Mouse (Mus musculus): ENCODE measurements around the gene Mark1. TPM values are rescaled to one million over a fixed set of nuclear protein-coding genes. Genes with fewer than 3 reads are reported as not detected.

Mark1 gene
- polyA plus RNA-seq (2017; shearing (Covaris generic)): not detected

DNA sequence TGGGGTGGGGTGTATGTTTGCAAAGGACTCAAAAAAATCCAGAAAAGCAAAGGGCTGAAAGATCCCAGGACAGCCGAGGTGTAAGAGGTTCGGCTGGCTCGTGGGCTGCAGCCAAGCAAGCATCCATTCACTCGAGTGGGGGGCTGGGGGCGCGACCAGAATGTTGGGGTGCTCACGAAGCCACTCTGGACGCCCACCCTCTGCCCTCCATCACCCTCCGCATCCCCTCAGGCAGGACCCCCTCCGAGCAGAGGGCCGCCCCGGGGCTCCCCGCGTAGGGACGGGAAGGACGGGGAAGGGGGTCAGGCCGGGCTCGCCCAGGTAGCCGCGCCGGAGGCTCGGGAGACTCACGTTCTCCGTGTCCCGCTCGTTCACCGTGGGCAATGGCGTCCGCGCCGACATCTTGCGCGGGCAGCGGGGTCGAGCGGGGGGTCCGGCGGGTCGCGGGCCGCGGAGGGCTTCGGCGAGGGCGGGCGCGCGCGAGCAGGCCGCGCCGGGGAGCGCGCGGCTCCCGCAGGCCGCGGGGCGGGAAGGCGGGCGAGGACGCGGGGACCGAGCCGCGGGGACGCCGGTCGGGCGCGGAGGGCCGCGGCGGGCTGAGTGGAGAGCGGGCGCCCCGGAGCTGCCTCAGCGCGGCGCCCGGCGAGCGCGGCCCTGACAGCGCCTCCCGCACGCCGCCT, at the start of gene Mark1:
Gene Mark1 (minus strand): TSS at position 500 of the 680 bp plus-strand sequence.

DNA sequence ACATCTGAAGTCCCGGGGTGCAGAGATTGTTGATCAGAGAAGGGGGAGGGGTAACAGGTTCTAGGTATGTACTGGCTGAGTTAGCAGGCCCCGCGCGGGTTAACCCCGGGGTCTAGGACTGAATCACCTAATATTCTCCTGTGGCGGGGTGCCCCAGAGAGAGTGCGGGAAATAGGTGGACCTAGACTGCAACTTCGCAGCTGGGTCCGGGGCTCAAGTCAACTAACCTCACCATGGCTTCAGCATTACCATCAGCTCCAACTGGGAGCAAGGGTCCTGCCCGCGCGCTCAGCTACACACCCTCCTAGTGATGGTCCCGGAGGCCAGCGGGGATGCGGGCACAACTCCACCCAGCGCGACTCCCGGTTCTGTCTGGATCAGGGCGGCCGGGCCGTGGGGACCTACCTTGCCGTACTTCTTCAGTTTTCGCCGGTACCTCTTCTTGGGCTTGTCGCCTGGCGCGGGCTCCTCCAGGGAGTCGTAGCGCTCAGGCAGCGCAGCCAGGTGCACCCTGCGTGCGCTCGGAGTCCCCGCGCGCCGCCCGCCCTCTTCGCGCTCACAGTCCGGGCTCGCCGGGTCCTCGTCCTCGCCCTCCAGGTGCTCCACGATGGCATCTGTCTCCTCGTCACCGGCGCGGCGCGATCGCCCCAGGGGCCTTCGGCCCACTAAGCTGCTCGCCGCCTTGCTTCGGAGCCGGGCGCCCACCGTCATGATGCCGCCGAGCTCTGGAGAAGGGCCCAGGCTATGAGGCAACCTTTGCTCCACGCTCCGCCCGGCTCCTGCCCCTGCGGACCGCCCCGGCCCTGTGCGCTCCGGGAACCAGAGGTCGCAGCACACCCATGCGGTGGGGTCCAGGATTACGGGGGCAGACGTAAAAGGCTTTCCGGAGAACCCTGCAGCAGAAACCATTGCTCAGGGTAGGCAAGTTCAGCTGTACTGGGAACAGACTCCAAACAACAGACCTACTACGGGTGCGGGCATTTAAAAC, 116.8 kb downstream of the Mark1 start, which contains the start of gene C130074G19Rik:
Gene C130074G19Rik (minus strand): TSS at position 938 of the 988 bp plus-strand sequence.

Other genes with a start within 250 kb of the Mark1 start
- not detected for gene Marc1, start 188.3 kb downstream of the Mark1 start, polyA plus RNA-seq (2017; shearing (Covaris generic))
- 234 TPM for gene Marc2, start 153.1 kb downstream of the Mark1 start, polyA plus RNA-seq (2017; shearing (Covaris generic))
- gene C130074G19Rik, start 116.4 kb downstream of the Mark1 start, polyA plus RNA-seq (2017; shearing (Covaris generic)): not detected
- 34.2 TPM for gene Rab3gap2, start 204.5 kb upstream of the Mark1 start, polyA plus RNA-seq (2017; shearing (Covaris generic))